Mouse (Mus musculus): ENCODE data around the gene Prcc.

Prcc gene

GRCm38 (mm10) chr3:87885281-87886003 is at the start of gene Prcc:
Gene Prcc, minus strand, starts transcription at chr3:87885608.
- peak; percentile 83 to 95 for DNase-seq

- DNase-seq: no peak
Observed at GRCm38 (mm10) chr3:87935201-87935600, 49.8 kb upstream of the Prcc start.

GRCm38 (mm10) chr3:87934501-87934900 is 49.1 kb upstream of the Prcc start:
- no peak for DNase-seq

- DNase-seq: no peak
Observed at GRCm38 (mm10) chr3:87934026-87934425, 48.6 kb upstream of the Prcc start.

- DNase-seq: peak; percentile 93 to 95
Observed at GRCm38 (mm10) chr3:87930078-87930795, 44.8 kb upstream of the Prcc start, which contains the start of the genes Isg20l2 and Rrnad1. Gene Isg20l2, plus strand, starts transcription at chr3:87930314. Gene Rrnad1, minus strand, starts transcription at chr3:87930717.

GRCm38 (mm10) chr3:87929341-87930077 is 44.1 kb upstream of the Prcc start:
- DNase-seq: no peak

- no peak for DNase-seq
Observed at GRCm38 (mm10) chr3:87927452-87927851, 42.0 kb upstream of the Prcc start.

GRCm38 (mm10) chr3:87924996-87925395 is 39.6 kb upstream of the Prcc start:
- no peak for DNase-seq

- no peak for DNase-seq
Observed at GRCm38 (mm10) chr3:87920270-87920943, 35.0 kb upstream of the Prcc start.

- peak; percentile 43 to 64 for DNase-seq
Observed at GRCm38 (mm10) chr3:87919336-87920108, 34.1 kb upstream of the Prcc start, which contains the start of gene Mrpl24. Gene Mrpl24, plus strand, starts transcription at chr3:87919506.

- no peak for DNase-seq
Observed at GRCm38 (mm10) chr3:87918551-87918950, 33.1 kb upstream of the Prcc start.

GRCm38 (mm10) chr3:87916990-87917389 is 31.6 kb upstream of the Prcc start:
- DNase-seq: no peak

GRCm38 (mm10) chr3:87913891-87914290 is 28.5 kb upstream of the Prcc start:
- no peak for DNase-seq

GRCm38 (mm10) chr3:87913491-87913890 is 28.1 kb upstream of the Prcc start:
- DNase-seq: no peak

GRCm38 (mm10) chr3:87910573-87911141 is 25.2 kb upstream of the Prcc start:
- peak; percentile 26 to 47 for DNase-seq

GRCm38 (mm10) chr3:87909874-87910273 is 24.5 kb upstream of the Prcc start:
- no peak for DNase-seq

- no peak for DNase-seq
Observed at GRCm38 (mm10) chr3:87909381-87909780, 24.0 kb upstream of the Prcc start.

- no peak for DNase-seq
Observed at GRCm38 (mm10) chr3:87907906-87908305, 22.5 kb upstream of the Prcc start.

GRCm38 (mm10) chr3:87906981-87907857 is 21.8 kb upstream of the Prcc start:
- DNase-seq: peak in 1 of 2 experiments; percentile 29

GRCm38 (mm10) chr3:87906601-87906980 is 21.2 kb upstream of the Prcc start:
- DNase-seq: peak; percentile 20 to 35

All from thymus, adult 18-20 months (tissue).